Mouse (Mus musculus): ENCODE results near the gene Tmem131l.

DNA sequence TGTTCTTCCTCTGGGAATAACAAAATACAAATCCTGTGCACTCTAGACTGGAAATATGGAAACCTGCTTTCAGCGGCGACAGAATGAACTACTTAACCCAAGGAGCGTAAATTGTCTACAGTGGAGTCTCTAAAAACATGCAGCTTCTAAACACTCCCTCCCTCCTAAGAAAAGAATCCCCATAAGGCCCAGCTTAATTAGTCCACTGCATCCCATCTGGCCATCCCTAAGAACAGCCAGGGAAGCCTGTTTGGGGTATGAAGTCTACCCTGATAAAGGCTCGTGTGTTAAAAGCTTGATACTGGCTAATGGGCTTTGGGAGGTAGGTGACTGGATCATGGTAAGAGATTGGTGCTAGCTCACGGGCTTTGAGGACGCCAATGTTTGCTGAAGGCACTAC is 54.5 kb downstream of the Tmem131l start:
- TF ChIP-seq CHD2 (IDR thresholded peaks at IDR 0.05; ENCODE audit: low read depth, low read length): no peak
- TF ChIP-seq ZC3H11A (IDR thresholded peaks at IDR 0.05; ENCODE audit: borderline replicate concordance, low read depth, low read length): no peak
- no peak for TF ChIP-seq MAFK (IDR thresholded peaks at IDR 0.05; ENCODE audit: insufficient read depth, low read depth, low read length)
- no peak for TF ChIP-seq HCFC1 (IDR thresholded peaks at IDR 0.05; ENCODE audit: borderline replicate concordance, insufficient read depth, low read length)

Measured in ES-E14 (cell line).